In the genomic region with DNA sequence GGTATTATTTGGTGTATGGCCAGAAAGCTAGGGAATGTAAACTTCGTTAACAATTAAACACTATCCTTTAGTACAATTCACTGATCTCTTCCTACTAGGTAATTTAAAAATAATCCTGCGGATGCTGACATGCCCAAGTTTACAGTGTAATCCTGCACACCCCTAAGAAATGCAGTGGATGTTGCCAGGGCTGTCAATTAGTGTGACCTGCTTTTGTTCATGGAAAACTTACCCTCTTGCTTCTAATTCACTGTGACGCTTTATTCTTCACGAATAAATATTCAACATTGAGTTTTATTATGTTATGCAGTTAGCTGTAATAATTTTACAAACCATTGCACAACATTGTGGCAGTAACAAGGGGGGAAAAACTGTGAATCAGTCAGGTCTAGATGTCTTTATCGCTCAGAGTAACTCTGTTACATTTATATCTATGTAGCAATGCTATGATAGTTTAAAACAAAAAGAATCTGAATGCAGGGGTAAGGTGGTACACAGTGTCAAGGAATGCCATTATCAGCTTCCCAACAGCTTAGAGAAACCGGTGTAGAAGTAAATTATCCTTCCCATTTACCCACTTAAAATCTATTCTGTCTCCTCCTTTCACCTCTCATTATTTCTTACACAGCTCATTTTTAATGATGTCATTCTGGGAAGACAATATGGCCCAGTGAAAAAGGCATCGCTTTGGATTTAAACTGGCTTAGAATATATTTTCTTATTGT, we compare ENCODE assay signal across 25 mouse cellular contexts. TPM values are rescaled to one million over a fixed set of nuclear protein-coding genes. Genes with fewer than 3 reads are reported as not detected.
A peak's percentile ranks its signal among the peaks of the same experiment; 100 is the strongest.
DNase-seq lines count a peak whose midpoint lies in the region; ATAC-seq and TF ChIP-seq lines count a peak whose summit lies in the region.
"Had no signal": no experiment of that assay in that cellular context is flagged by ENCODE, and none has a peak within 500 bp of the region (broad histone marks: within the 10 kb centered on the region; RNA-seq: fewer than 3 reads in every experiment).

No protein-coding gene starts in this region.

- intact Hi-C loops in heart, adult 2 months (cut with DNase I) = no loop called here

- no peak overlapping the region for H3K27ac ChIP-seq in embryonic facial prominence, embryonic 14.5 days (replicated peaks; ENCODE audit: low read depth, low read length)
- H3K27ac ChIP-seq in embryonic facial prominence, embryonic 10.5 days (replicated peaks) = no peak overlapping the region
- no peak overlapping the region for H3K27ac ChIP-seq in midbrain, embryonic 14.5 days (replicated peaks; ENCODE audit: low read depth, low read length)
- no peak overlapping the region for H3K27ac ChIP-seq in midbrain, embryonic 13.5 days
- H3K27ac ChIP-seq in hindbrain, postnatal 0 days = no peak overlapping the region
- no peak overlapping the region for H3K27ac ChIP-seq in heart, adult 2 months
- H3K27ac ChIP-seq: embryonic facial prominence, embryonic 12.5 days; forebrain, embryonic 15.5 days; hindbrain, embryonic 12.5 days; hindbrain, embryonic 15.5 days; intestine, embryonic 15.5 days had no signal

- H3K79me2 ChIP-seq in heart, adult 2 months (replicated peaks; ENCODE audit: control insufficient read depth, insufficient read depth, low read length) = no peaks in the 10 kb centered on the region

- no peaks in the 10 kb centered on the region for H3K4me1 ChIP-seq in embryonic facial prominence, embryonic 14.5 days (ENCODE audit: control insufficient read depth, insufficient read depth, low read length)
- no peaks in the 10 kb centered on the region for H3K4me1 ChIP-seq in embryonic facial prominence, embryonic 10.5 days
- no peaks in the 10 kb centered on the region for H3K4me1 ChIP-seq in midbrain, embryonic 14.5 days (ENCODE audit: control insufficient read depth, insufficient read depth, low read length)
- H3K4me1 ChIP-seq in midbrain, embryonic 13.5 days (replicated peaks) = peaks cover 5% of the 10 kb centered on the region; the same call in 1 of the 2 replicates
- no peaks in the 10 kb centered on the region for H3K4me1 ChIP-seq in hindbrain, postnatal 0 days (ENCODE audit: insufficient read depth, low read length)
- no peaks in the 10 kb centered on the region for H3K4me1 ChIP-seq in heart, adult 2 months (ENCODE audit: control insufficient read depth, insufficient read depth, low read length)
- H3K4me1 ChIP-seq: embryonic facial prominence, embryonic 12.5 days; hindbrain, embryonic 12.5 days; hindbrain, embryonic 15.5 days; intestine, embryonic 15.5 days had no signal

- no peaks in the 10 kb centered on the region for H3K27me3 ChIP-seq in embryonic facial prominence, embryonic 14.5 days (replicated peaks; ENCODE audit: control insufficient read depth, insufficient read depth, low read length)
- H3K27me3 ChIP-seq in embryonic facial prominence, embryonic 10.5 days (replicated peaks; ENCODE audit: low read depth, poor library complexity, severe bottlenecking) = no peaks in the 10 kb centered on the region
- no peaks in the 10 kb centered on the region for H3K27me3 ChIP-seq in midbrain, embryonic 14.5 days (ENCODE audit: control insufficient read depth, insufficient read depth, low read length)
- H3K27me3 ChIP-seq in midbrain, embryonic 13.5 days = no peaks in the 10 kb centered on the region
- H3K27me3 ChIP-seq in hindbrain, postnatal 0 days (ENCODE audit: insufficient read depth, low read length) = no peaks in the 10 kb centered on the region
- H3K27me3 ChIP-seq in heart, adult 2 months (ENCODE audit: control insufficient read depth, insufficient read depth, low read length) = no peaks in the 10 kb centered on the region
- H3K27me3 ChIP-seq: embryonic facial prominence, embryonic 12.5 days; forebrain, embryonic 15.5 days; hindbrain, embryonic 12.5 days; hindbrain, embryonic 15.5 days; intestine, embryonic 15.5 days had no signal

- no peak overlapping the region for H3K9ac ChIP-seq in embryonic facial prominence, embryonic 14.5 days (ENCODE audit: low read depth, low read length)
- no peak overlapping the region for H3K9ac ChIP-seq in midbrain, embryonic 14.5 days (replicated peaks; ENCODE audit: low read length)
- H3K9ac ChIP-seq in midbrain, embryonic 13.5 days (replicated peaks) = no peak overlapping the region
- no peak overlapping the region for H3K9ac ChIP-seq in hindbrain, postnatal 0 days (replicated peaks; ENCODE audit: low read length)
- H3K9ac ChIP-seq in heart, adult 2 months (ENCODE audit: low read depth, low read length) = no peak overlapping the region
- H3K9ac ChIP-seq: embryonic facial prominence, embryonic 12.5 days; forebrain, embryonic 15.5 days; hindbrain, embryonic 12.5 days; hindbrain, embryonic 15.5 days; intestine, embryonic 15.5 days had no signal

- 74% methylated on average over 7 of the region's 7 CpGs for WGBS in embryonic facial prominence, embryonic 14.5 days
- 81% methylated on average over 7 of the region's 7 CpGs for WGBS in embryonic facial prominence, embryonic 10.5 days
- 52% methylated on average over 7 of the region's 7 CpGs for WGBS in midbrain, embryonic 14.5 days
- WGBS in midbrain, embryonic 13.5 days = 61% methylated on average over 7 of the region's 7 CpGs
- WGBS in hindbrain, postnatal 0 days = 38% methylated on average over 7 of the region's 7 CpGs
- WGBS in heart, adult 2 months = 76% methylated on average over 7 of the region's 7 CpGs

- no peak for TF ChIP-seq EP300 in heart, adult 2 months (IDR thresholded peaks at IDR 0.05; ENCODE audit: insufficient read depth, low read depth, low read length)

- no peak for TF ChIP-seq POLR2A in heart, adult 2 months (IDR thresholded peaks at IDR 0.05; ENCODE audit: insufficient read depth, low read depth, low read length)

- no peak overlapping the region for H3K4me3 ChIP-seq in embryonic facial prominence, embryonic 14.5 days (ENCODE audit: low read depth, low read length)
- H3K4me3 ChIP-seq in embryonic facial prominence, embryonic 10.5 days = no peak overlapping the region
- H3K4me3 ChIP-seq in midbrain, embryonic 14.5 days (replicated peaks; ENCODE audit: low read depth, low read length) = no peak overlapping the region
- H3K4me3 ChIP-seq in midbrain, embryonic 13.5 days (replicated peaks) = no peak overlapping the region
- no peak overlapping the region for H3K4me3 ChIP-seq in hindbrain, postnatal 0 days (ENCODE audit: low read length)
- no peak overlapping the region for H3K4me3 ChIP-seq in heart, adult 2 months
- H3K4me3 ChIP-seq: embryonic facial prominence, embryonic 12.5 days; erythroblast, embryonic 14.5 days; forebrain, embryonic 15.5 days; hindbrain, embryonic 12.5 days; hindbrain, embryonic 15.5 days; intestine, embryonic 15.5 days had no signal

- H3K4me2 ChIP-seq in embryonic facial prominence, embryonic 14.5 days (ENCODE audit: low read depth, low read length) = no peak overlapping the region
- no peak overlapping the region for H3K4me2 ChIP-seq in midbrain, embryonic 14.5 days (ENCODE audit: low read length)
- H3K4me2 ChIP-seq in midbrain, embryonic 13.5 days (replicated peaks) = no peak overlapping the region
- no peak overlapping the region for H3K4me2 ChIP-seq in hindbrain, postnatal 0 days (ENCODE audit: low read depth, low read length)
- H3K4me2 ChIP-seq: embryonic facial prominence, embryonic 12.5 days; forebrain, embryonic 15.5 days; heart, embryonic 11.5 days; hindbrain, embryonic 12.5 days; hindbrain, embryonic 15.5 days; intestine, embryonic 15.5 days had no signal

- peak; percentile 17 for DNase-seq in embryonic facial prominence, embryonic 14.5 days (ENCODE audit: low spot score)
- no peak for DNase-seq in embryonic facial prominence, embryonic 10.5 days (ENCODE audit: low spot score)
- peak; percentile 21 for DNase-seq in midbrain, embryonic 14.5 days
- DNase-seq in Muller cell, postnatal 12 days (ENCODE audit: inconsistent ontology term) = peak; percentile 58
- DNase-seq in retina, embryonic 14.5 days (ENCODE audit: low spot score) = peak; percentile 61
- DNase-seq in hindbrain, postnatal 0 days (ENCODE audit: low spot score) = no peak
- DNase-seq in heart, adult 2 months = no peak
- DNase-seq: adrenal gland, adult 2 months; adrenal gland, postnatal 14 days; cerebellum, adult 11-12 months; cerebellum, adult 8-10 months; cerebellum, postnatal 10 days; gastrocnemius, postnatal 10 days; gastrocnemius, postnatal 36 days had no signal

- H3K9me3 ChIP-seq in embryonic facial prominence, embryonic 14.5 days (ENCODE audit: control insufficient read depth, low read length) = no peaks in the 10 kb centered on the region
- no peaks in the 10 kb centered on the region for H3K9me3 ChIP-seq in embryonic facial prominence, embryonic 10.5 days
- H3K9me3 ChIP-seq in midbrain, embryonic 14.5 days (ENCODE audit: control insufficient read depth, low read length) = no peaks in the 10 kb centered on the region
- no peaks in the 10 kb centered on the region for H3K9me3 ChIP-seq in midbrain, embryonic 13.5 days
- no peaks in the 10 kb centered on the region for H3K9me3 ChIP-seq in hindbrain, postnatal 0 days (ENCODE audit: low read length)
- H3K9me3 ChIP-seq: embryonic facial prominence, embryonic 12.5 days; forebrain, embryonic 15.5 days; hindbrain, embryonic 12.5 days; hindbrain, embryonic 15.5 days; intestine, embryonic 15.5 days had no signal

- no peaks in the 10 kb centered on the region for H3K36me3 ChIP-seq in embryonic facial prominence, embryonic 14.5 days (ENCODE audit: control insufficient read depth, insufficient read depth, low read length)
- H3K36me3 ChIP-seq in embryonic facial prominence, embryonic 10.5 days (replicated peaks) = no peaks in the 10 kb centered on the region
- no peaks in the 10 kb centered on the region for H3K36me3 ChIP-seq in midbrain, embryonic 14.5 days (ENCODE audit: control insufficient read depth, insufficient read depth, low read length)
- H3K36me3 ChIP-seq in midbrain, embryonic 13.5 days = no peaks in the 10 kb centered on the region
- no peaks in the 10 kb centered on the region for H3K36me3 ChIP-seq in hindbrain, postnatal 0 days (ENCODE audit: insufficient read depth, low read length)
- H3K36me3 ChIP-seq in heart, adult 2 months (ENCODE audit: control insufficient read depth, insufficient read depth, low read length) = no peaks in the 10 kb centered on the region
- H3K36me3 ChIP-seq: embryonic facial prominence, embryonic 12.5 days; forebrain, embryonic 15.5 days; hindbrain, embryonic 12.5 days; hindbrain, embryonic 15.5 days; intestine, embryonic 15.5 days had no signal

- ATAC-seq in embryonic facial prominence, embryonic 14.5 days (ENCODE audit: low read depth) = no peak
- ATAC-seq in midbrain, embryonic 14.5 days (ENCODE audit: low FRiP score, low TSS enrichment) = no peak
- no peak for ATAC-seq in midbrain, embryonic 13.5 days
- no peak for ATAC-seq in hindbrain, postnatal 0 days
- ATAC-seq: forebrain, embryonic 15.5 days; intestine, embryonic 15.5 days; Patski had no signal

- no peak for TF ChIP-seq CTCF in hindbrain, postnatal 0 days (IDR thresholded peaks at IDR 0.05; ENCODE audit: low read depth)
- TF ChIP-seq CTCF in heart, adult 2 months (IDR thresholded peaks at IDR 0.05) = no peak

RNA-seq across cellular contexts. Expression of a gene that starts 35.1 kb away (rescaled TPM):
- polyA plus RNA-seq in embryonic facial prominence, embryonic 14.5 days (2014; fragmentation: Nextera tagmentation; extraction: Ambion mirVana) = 2.1 and 2.9 TPM in 2 replicates
- polyA plus RNA-seq in embryonic facial prominence, embryonic 10.5 days (2016; fragmentation: Nextera tagmentation; extraction: Ambion mirVana) = 1.3 and 1.4 TPM in 2 replicates
- 17.1 and 19.1 TPM in 2 replicates for polyA plus RNA-seq in midbrain, embryonic 14.5 days (2014; fragmentation: Nextera tagmentation; extraction: Ambion mirVana)
- 8.7 and 9.4 TPM in 2 replicates for polyA plus RNA-seq in midbrain, embryonic 13.5 days (2015; fragmentation: Nextera tagmentation; extraction: Ambion mirVana)
- 51.3 and 51.9 TPM in 2 replicates for total RNA-seq in hindbrain, postnatal 0 days (2014; rRNA removed)
- 21.2 and 22.2 TPM in 2 replicates for polyA plus RNA-seq in hindbrain, postnatal 0 days (2015; fragmentation: Nextera tagmentation; extraction: Ambion mirVana)
- total RNA-seq in heart, adult 2 months (2021) = under 1 TPM; 0.29 to 0.34 TPM
- 0.06 TPM in 1 of 2 replicates, not detected in the other for polyA plus RNA-seq in heart, adult 2 months (2012; rRNA removed)
- total RNA-seq: granulocyte monocyte progenitor cell, adult 5-6 weeks; hematopoietic stem cell, adult 5-6 weeks had no signal
- polyA plus RNA-seq: adrenal gland, adult 2 months; erythroblast, embryonic 14.5 days; Patski had no signal

Comparison
In these comparisons a context has a peak if more than half of its experiments do, and no peak if none do; other contexts are left out.
1. DNase-seq: peak in embryonic facial prominence, embryonic 14.5 days (single experiment), midbrain, embryonic 14.5 days (single experiment), Muller cell, postnatal 12 days (single experiment) and retina, embryonic 14.5 days (single experiment); none in embryonic facial prominence, embryonic 10.5 days (single experiment), hindbrain, postnatal 0 days (single experiment) and heart, adult 2 months (0 of 2).